Mouse (Mus musculus) v-Abl transformed pro-B cells (cell line): ENCODE data around the gene Asb10.

Experiments
- in situ Hi-C, 2 experiments: fragments of 400-800 bp; cut with MboI; formaldehyde crosslinking; loops; one replicate each; pipeline ENCODE4 v1.15.1; 2025; ENCODE audit not compliant: unreplicated experiment in 2 of 2

The Asb10 gene

GRCm38 (mm10) chr5:24499113-24499512 lies 41.7 kb downstream of the Asb10 start:
- in situ Hi-C loops, result loop anchor here in 1 of 2 experiments (25.0 kb wide), 1 partner anchor 337 kb away; the partner anchor contains the start of gene Nupl2

- in situ Hi-C loops, result loop anchor here in 1 of 2 experiments (25.0 kb wide), 1 partner anchor 335 kb away; the partner anchor contains the start of gene Nupl2
Observed at GRCm38 (mm10) chr5:24497526-24497925, 43.3 kb downstream of the Asb10 start.

GRCm38 (mm10) chr5:24496756-24497155 lies 44.0 kb downstream of the Asb10 start:
- in situ Hi-C loops, result loop anchor here in 1 of 2 experiments (25.0 kb wide), 1 partner anchor 334 kb away; the partner anchor contains the start of gene Nupl2

GRCm38 (mm10) chr5:24495019-24495418 lies 45.8 kb downstream of the Asb10 start:
- in situ Hi-C loops, result loop anchor here in 1 of 2 experiments (25.0 kb wide), 1 partner anchor 333 kb away; the partner anchor contains the start of gene Nupl2

GRCm38 (mm10) chr5:24492546-24493285 lies 48.1 kb downstream of the Asb10 start:
- in situ Hi-C loops, result loop anchor here in 1 of 2 experiments (25.0 kb wide), 1 partner anchor 330 kb away; the partner anchor contains the start of gene Nupl2

GRCm38 (mm10) chr5:24490413-24490920 lies 50.3 kb downstream of the Asb10 start:
- in situ Hi-C loops, result loop anchor here in 1 of 2 experiments (25.0 kb wide), 1 partner anchor 328 kb away; the partner anchor contains the start of gene Nupl2

- in situ Hi-C loops, result loop anchor here in 1 of 2 experiments (25.0 kb wide), 1 partner anchor 324 kb away; the partner anchor contains the start of gene Nupl2
Observed at GRCm38 (mm10) chr5:24486738-24487137, 54.0 kb downstream of the Asb10 start.

- in situ Hi-C loops, result loop anchor here in 1 of 2 experiments (25.0 kb wide), 1 partner anchor 324 kb away; the partner anchor contains the start of gene Nupl2
Observed at GRCm38 (mm10) chr5:24486097-24486496, 54.7 kb downstream of the Asb10 start.

- in situ Hi-C loops, result loop anchor here in 1 of 2 experiments (25.0 kb wide), 1 partner anchor 323 kb away; the partner anchor contains the start of gene Nupl2
Observed at GRCm38 (mm10) chr5:24484963-24485362, 55.8 kb downstream of the Asb10 start.

- in situ Hi-C loops, result loop anchor here in 1 of 2 experiments (25.0 kb wide), 1 partner anchor 321 kb away; the partner anchor contains the start of gene Nupl2
Observed at GRCm38 (mm10) chr5:24483326-24483725, 57.5 kb downstream of the Asb10 start.
